Comparison of ENCODE assay signal across 8 mouse cellular contexts in genomic region chr5:115530447-115530809, GRCm38 (mm10). TPM values are rescaled to one million over a fixed set of nuclear protein-coding genes. Genes with fewer than 3 reads are reported as not detected.
DNase-seq lines count a peak whose midpoint lies in the region; ATAC-seq and TF ChIP-seq lines count a peak whose summit lies in the region.

No protein-coding gene starts in this region.

- H3K4me3 ChIP-seq in G1E (ENCODE audit: low read depth, low read length) = peak overlapping the region; percentile 66; the same call in 1 of the 2 replicates
- H3K4me3 ChIP-seq in embryonic facial prominence, embryonic 13.5 days = no peak overlapping the region
- no peak overlapping the region for H3K4me3 ChIP-seq in kidney, postnatal 0 days (replicated peaks; ENCODE audit: low read depth, low read length)
- H3K4me3 ChIP-seq in midbrain, postnatal 0 days (ENCODE audit: low read depth, low read length) = no peak overlapping the region

- H3K9me3 ChIP-seq in G1E (replicated peaks) = no peaks in the 10 kb centered on the region
- no peaks in the 10 kb centered on the region for H3K9me3 ChIP-seq in embryonic facial prominence, embryonic 13.5 days
- H3K9me3 ChIP-seq in kidney, postnatal 0 days (replicated peaks; ENCODE audit: low read length) = no peaks in the 10 kb centered on the region
- no peaks in the 10 kb centered on the region for H3K9me3 ChIP-seq in midbrain, postnatal 0 days (ENCODE audit: low read length)

- peaks cover 62% of the 10 kb centered on the region for H3K4me1 ChIP-seq in G1E (ENCODE audit: insufficient read depth, low read depth, low read length)
- peaks cover 81% of the 10 kb centered on the region for H3K4me1 ChIP-seq in embryonic facial prominence, embryonic 13.5 days
- H3K4me1 ChIP-seq in kidney, postnatal 0 days (replicated peaks; ENCODE audit: insufficient read depth, low read length) = peaks cover 75% of the 10 kb centered on the region
- 0 out of 2 replicates have a peak, but pooled peaks cover 2% of the 10 kb centered on the region for H3K4me1 ChIP-seq in midbrain, postnatal 0 days (ENCODE audit: insufficient read depth, low read length)

- H3K27ac ChIP-seq in embryonic facial prominence, embryonic 13.5 days = peak overlapping the region; percentile 58
- H3K27ac ChIP-seq in kidney, postnatal 0 days = peak overlapping the region; percentile 78
- peak overlapping the region; percentile 43; the same call in 1 of the 2 replicates for H3K27ac ChIP-seq in midbrain, postnatal 0 days (ENCODE audit: low read depth, low read length)

- ATAC-seq in G1E (ENCODE audit: extremely low read depth, insufficient number of reproducible peaks, low FRiP score, poor library complexity, severe bottlenecking) = peak; percentile 15; the same call in 1 of the 2 replicates
- ATAC-seq in embryonic facial prominence, embryonic 13.5 days (ENCODE audit: insufficient number of reproducible peaks, insufficient read depth, low FRiP score, low TSS enrichment, low read depth) = no peak
- no peak for ATAC-seq in kidney, postnatal 0 days (replicated peaks; ENCODE audit: low FRiP score, low read depth)
- no peak for ATAC-seq in midbrain, postnatal 0 days (ENCODE audit: low FRiP score)

- H3K9ac ChIP-seq in embryonic facial prominence, embryonic 13.5 days = peak overlapping the region; percentile 51; the same call in 1 of the 2 replicates
- H3K9ac ChIP-seq in kidney, postnatal 0 days (ENCODE audit: low read depth, low read length) = peak overlapping the region; percentile 27; the same call in 1 of the 2 replicates
- no peak overlapping the region for H3K9ac ChIP-seq in midbrain, postnatal 0 days (replicated peaks; ENCODE audit: low read length, poor library complexity, severe bottlenecking)

- no peak for TF ChIP-seq CTCF in G1E (IDR thresholded peaks at IDR 0.05; ENCODE audit: low read depth, low read length)
- TF ChIP-seq CTCF in kidney, postnatal 0 days (IDR thresholded peaks at IDR 0.05; ENCODE audit: low read depth) = no peak
- no peak for TF ChIP-seq CTCF in midbrain, postnatal 0 days (IDR thresholded peaks at IDR 0.05)

- H3K36me3 ChIP-seq in G1E (replicated peaks) = peaks cover 30% of the 10 kb centered on the region
- H3K36me3 ChIP-seq in embryonic facial prominence, embryonic 13.5 days = 0 out of 2 replicates have a peak, but pooled peaks cover 3% of the 10 kb centered on the region
- H3K36me3 ChIP-seq in kidney, postnatal 0 days (ENCODE audit: insufficient read depth, low read length) = 0 out of 2 replicates have a peak, but pooled peaks cover 3% of the 10 kb centered on the region
- H3K36me3 ChIP-seq in midbrain, postnatal 0 days (ENCODE audit: insufficient read depth, low read length) = peaks cover 2% of the 10 kb centered on the region; the same call in 1 of the 2 replicates

- H3K4me2 ChIP-seq in embryonic facial prominence, embryonic 13.5 days = no peak overlapping the region
- H3K4me2 ChIP-seq in kidney, postnatal 0 days (ENCODE audit: low read length) = peak overlapping the region; percentile 23
- H3K4me2 ChIP-seq in midbrain, postnatal 0 days (ENCODE audit: low read depth, low read length, poor library complexity, severe bottlenecking) = no peak overlapping the region

- peaks cover 4% of the 10 kb centered on the region; the same call in 1 of the 2 replicates for H3K27me3 ChIP-seq in G1E (ENCODE audit: insufficient read depth, low read length)
- H3K27me3 ChIP-seq in embryonic facial prominence, embryonic 13.5 days = no peaks in the 10 kb centered on the region
- H3K27me3 ChIP-seq in kidney, postnatal 0 days (ENCODE audit: insufficient read depth, low read length) = no peaks in the 10 kb centered on the region
- no peaks in the 10 kb centered on the region for H3K27me3 ChIP-seq in midbrain, postnatal 0 days (ENCODE audit: insufficient read depth, low read length)

- peak; percentile 42 for DNase-seq in gastrocnemius, postnatal 10 days
- no peak for DNase-seq in gastrocnemius, postnatal 25 days
- peak; percentile 62 for DNase-seq in G1E (ENCODE audit: low spot score)
- DNase-seq in kidney, postnatal 0 days (ENCODE audit: low spot score) = no peak
- no peak for DNase-seq in midbrain, postnatal 0 days (ENCODE audit: low spot score)
- no peak for DNase-seq in spleen, postnatal 14 days (ENCODE audit: low spot score in 2 of 2)
- no peak for DNase-seq in adrenal gland, postnatal 14 days

- WGBS in embryonic facial prominence, embryonic 13.5 days = 58% methylated on average over 8 of the region's 8 CpGs
- 37% methylated on average over 8 of the region's 8 CpGs for WGBS in kidney, postnatal 0 days
- 86% methylated on average over 8 of the region's 8 CpGs for WGBS in midbrain, postnatal 0 days

RNA-seq across cellular contexts. Expression of gene Pxn, which starts 24.0 kb away (rescaled TPM):
- 100 to 1,000 TPM; 107 to 130 TPM for total RNA-seq in gastrocnemius, postnatal 10 days (2021)
- 10 to 100 TPM; 70.0 to 78.1 TPM for total RNA-seq in gastrocnemius, postnatal 25 days (2021)
- total RNA-seq in G1E (2014; fragmentation: Nextera tagmentation) (17.8 and 25.8 TPM in 2 replicates), G1E (2017) (12.0 and 14.2 TPM in 2 replicates)
- polyA plus RNA-seq in G1E (2012) = 62.9 and 63.3 TPM in 2 replicates
- 39.6 and 44.2 TPM in 2 replicates for polyA plus RNA-seq in embryonic facial prominence, embryonic 13.5 days (2015; fragmentation: Nextera tagmentation; extraction: Ambion mirVana)
- 48.3 and 53.1 TPM in 2 replicates for polyA plus RNA-seq in kidney, postnatal 0 days (2015; fragmentation: Nextera tagmentation; extraction: Ambion mirVana)
- total RNA-seq in midbrain, postnatal 0 days (2014; rRNA removed) = 34.6 and 39.4 TPM in 2 replicates
- 15.3 and 15.9 TPM in 2 replicates for polyA plus RNA-seq in midbrain, postnatal 0 days (2015; fragmentation: Nextera tagmentation; extraction: Ambion mirVana)
- 48.9 and 54.8 TPM in 2 replicates for total RNA-seq in adrenal gland, postnatal 14 days (2021)

RNA-seq across cellular contexts. Expression of gene Rplp0, which starts 28.8 kb away (rescaled TPM):
- total RNA-seq in gastrocnemius, postnatal 10 days (2021) = 100 to 1,000 TPM; 938 to 959 TPM
- 100 to 1,000 TPM; 558 to 572 TPM for total RNA-seq in gastrocnemius, postnatal 25 days (2021)
- total RNA-seq in G1E (2014; fragmentation: Nextera tagmentation) (870 and 980 TPM in 2 replicates), G1E (2017) (1,362 and 1,673 TPM in 2 replicates)
- polyA plus RNA-seq in G1E (2012) = 712 and 915 TPM in 2 replicates
- polyA plus RNA-seq in embryonic facial prominence, embryonic 13.5 days (2015; fragmentation: Nextera tagmentation; extraction: Ambion mirVana) = 1,563 and 1,729 TPM in 2 replicates
- 1,459 and 1,525 TPM in 2 replicates for polyA plus RNA-seq in kidney, postnatal 0 days (2015; fragmentation: Nextera tagmentation; extraction: Ambion mirVana)
- 1,612 and 1,828 TPM in 2 replicates for total RNA-seq in midbrain, postnatal 0 days (2014; rRNA removed)
- polyA plus RNA-seq in midbrain, postnatal 0 days (2015; fragmentation: Nextera tagmentation; extraction: Ambion mirVana) = 779 and 814 TPM in 2 replicates
- total RNA-seq in adrenal gland, postnatal 14 days (2021) = 786 and 963 TPM in 2 replicates

RNA-seq across cellular contexts. Expression of gene Gcn1l1, which starts 34.6 kb away (rescaled TPM):
- total RNA-seq in gastrocnemius, postnatal 10 days (2021) = 10 to 100 TPM; 33.4 to 41.7 TPM
- 10 to 100 TPM; 26.1 to 30.7 TPM for total RNA-seq in gastrocnemius, postnatal 25 days (2021)
- total RNA-seq in G1E (2014; fragmentation: Nextera tagmentation) (78.5 and 96.0 TPM in 2 replicates), G1E (2017) (44.6 and 45.7 TPM in 2 replicates)
- polyA plus RNA-seq in G1E (2012) = 137 and 158 TPM in 2 replicates
- 45.8 and 47.9 TPM in 2 replicates for polyA plus RNA-seq in embryonic facial prominence, embryonic 13.5 days (2015; fragmentation: Nextera tagmentation; extraction: Ambion mirVana)
- polyA plus RNA-seq in kidney, postnatal 0 days (2015; fragmentation: Nextera tagmentation; extraction: Ambion mirVana) = 20.7 and 24.5 TPM in 2 replicates
- total RNA-seq in midbrain, postnatal 0 days (2014; rRNA removed) = 72.9 and 75.1 TPM in 2 replicates
- polyA plus RNA-seq in midbrain, postnatal 0 days (2015; fragmentation: Nextera tagmentation; extraction: Ambion mirVana) = 24.7 and 26.6 TPM in 2 replicates
- 59.7 and 60.4 TPM in 2 replicates for total RNA-seq in adrenal gland, postnatal 14 days (2021)

RNA-seq across cellular contexts. Expression of gene Sirt4, which starts 45.9 kb away (rescaled TPM):
- total RNA-seq in gastrocnemius, postnatal 10 days (2021) = 10 to 100 TPM; 12.7 to 16.6 TPM
- 10 to 100 TPM; 13.8 to 14.1 TPM for total RNA-seq in gastrocnemius, postnatal 25 days (2021)
- total RNA-seq in G1E (2014; fragmentation: Nextera tagmentation) (27.5 and 29.7 TPM in 2 replicates), G1E (2017) (9.3 and 14.8 TPM in 2 replicates)
- polyA plus RNA-seq in G1E (2012) = 8.0 and 13.3 TPM in 2 replicates
- polyA plus RNA-seq in embryonic facial prominence, embryonic 13.5 days (2015; fragmentation: Nextera tagmentation; extraction: Ambion mirVana) = 24.8 and 28.1 TPM in 2 replicates
- polyA plus RNA-seq in kidney, postnatal 0 days (2015; fragmentation: Nextera tagmentation; extraction: Ambion mirVana) = 19.6 and 20.2 TPM in 2 replicates
- total RNA-seq in midbrain, postnatal 0 days (2014; rRNA removed) = 19.5 and 25.6 TPM in 2 replicates
- polyA plus RNA-seq in midbrain, postnatal 0 days (2015; fragmentation: Nextera tagmentation; extraction: Ambion mirVana) = 22.4 and 27.0 TPM in 2 replicates
- 18.1 and 23.5 TPM in 2 replicates for total RNA-seq in adrenal gland, postnatal 14 days (2021)

Comparison
In these comparisons a context has a peak if more than half of its experiments do, and no peak if none do; other contexts are left out.
1. DNase-seq: peak in gastrocnemius, postnatal 10 days (single experiment) and G1E (single experiment); none in gastrocnemius, postnatal 25 days (single experiment), kidney, postnatal 0 days (single experiment), midbrain, postnatal 0 days (single experiment), spleen, postnatal 14 days (0 of 2) and adrenal gland, postnatal 14 days (single experiment).
2. Peak in every context shown above with its lines, with median percentiles within 50 percentile points of each other: H3K27ac ChIP-seq.